Mouse (Mus musculus) left cerebral cortex, postnatal 10 days (tissue): ENCODE data around the gene Zfp180. TPM values are rescaled to one million over a fixed set of nuclear protein-coding genes. Genes with fewer than 3 reads are reported as not detected.
A peak's percentile ranks its signal among the peaks of the same experiment; 100 is the strongest.
"Not testable (repeated sequence)": the region's sequence is repeated elsewhere in the genome, so short reads cannot be mapped to it uniquely, and the experiment has no call there.

ENCODE experiments used
- DNase-seq, 2 experiments: peaks; one replicate each; pipeline ENCODE4 v3.0.0; 2021 to 2022; ENCODE audit warnings: low spot score in 2 of 2, mixed read lengths in 1 of 2; ENCODE audit errors: extremely low spot score in 1 of 2
- intact Hi-C: fragments of 180-260 bp; cut with DNase I; formaldehyde crosslinking; loops from one replicate; pipeline ENCODE4 v1.15.1; 2025
- total RNA-seq, 2 experiments: library from RNA; stranded (reverse); gene quantifications; 2 replicates each; pipeline ENCODE4 v1.2.3; 2021

Gene Zfp180
- total RNA-seq, result 10 to 100 TPM; 30.3 to 31.3 TPM

DNA sequence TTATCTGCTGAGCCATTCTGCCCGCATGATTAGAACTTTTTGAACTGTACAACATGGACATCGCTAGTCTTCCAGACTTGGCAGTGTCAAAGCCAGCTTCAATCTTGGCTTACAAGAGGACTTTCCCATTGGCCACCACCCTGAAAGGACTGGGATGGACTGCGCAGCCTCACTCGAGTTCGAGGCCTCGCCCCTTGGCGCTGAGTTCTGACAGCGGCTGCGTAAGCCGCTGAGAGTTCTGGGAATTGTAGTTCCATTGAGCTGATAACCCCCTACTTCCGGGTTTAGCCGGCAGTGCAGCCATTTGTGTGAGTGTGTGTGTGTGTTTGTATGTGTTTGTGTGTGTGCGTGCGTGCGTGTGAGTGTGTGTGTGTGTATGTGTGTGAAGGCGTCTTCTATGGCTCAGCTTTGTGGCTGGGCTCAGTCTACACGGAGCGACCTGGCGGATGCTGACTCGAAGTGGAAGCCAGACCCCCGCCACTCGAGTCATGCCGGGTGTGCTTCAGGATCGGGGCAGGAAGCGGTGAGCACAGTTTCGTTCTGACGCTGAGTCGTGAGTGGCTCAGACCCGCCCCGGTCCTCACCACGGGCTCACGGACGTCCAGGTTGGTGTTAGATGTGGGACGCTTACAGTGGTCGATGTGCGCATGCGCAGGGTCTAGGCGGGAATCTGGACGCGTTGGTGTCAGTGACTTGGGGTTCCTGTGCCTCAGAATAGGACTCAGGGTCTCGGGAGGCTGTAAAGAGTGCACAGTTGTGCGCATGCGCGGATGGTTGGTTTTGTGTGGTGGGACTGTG is at the start of gene Zfp180:
TSS of gene Zfp180 (plus strand) at position 291 of the 798 bp plus-strand sequence.
- peak; percentile 96 to 97 for DNase-seq
- intact Hi-C loops, result no loop called here

DNA sequence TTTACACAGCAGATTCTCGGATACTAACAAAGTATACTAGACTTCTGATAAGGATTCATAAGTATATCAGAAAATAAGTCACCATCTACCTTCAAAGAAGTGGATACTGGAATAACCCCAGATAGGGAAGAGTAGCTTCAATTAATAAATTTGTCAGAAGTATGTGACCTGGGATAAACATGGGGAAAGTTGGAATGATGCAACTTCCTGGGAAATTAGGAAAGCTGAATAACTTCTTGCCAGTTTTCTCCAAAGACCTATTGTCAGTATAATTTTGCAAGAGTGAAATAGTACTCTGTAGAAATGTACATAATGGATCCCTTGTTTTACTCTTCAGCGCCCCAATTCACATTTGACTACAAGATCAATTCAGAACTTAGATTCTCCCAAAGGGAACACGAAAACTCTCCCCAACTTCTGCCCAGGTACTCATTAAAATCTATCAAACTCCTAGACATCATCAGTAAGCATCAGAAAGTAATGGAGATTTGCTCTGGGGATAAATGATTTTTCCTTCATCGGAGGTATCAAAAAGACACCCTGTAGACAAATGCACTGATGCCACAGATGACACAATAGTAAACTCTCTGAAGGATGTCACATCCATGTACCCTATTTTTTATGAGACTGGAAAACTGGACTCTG is 28.9 kb upstream of the Zfp180 start, which contains the start of gene Vmn1r183:
TSS of gene Vmn1r183 (plus strand) at position 595 of the 645 bp plus-strand sequence.
- intact Hi-C loops, result no loop called here
- no peak for DNase-seq

DNA sequence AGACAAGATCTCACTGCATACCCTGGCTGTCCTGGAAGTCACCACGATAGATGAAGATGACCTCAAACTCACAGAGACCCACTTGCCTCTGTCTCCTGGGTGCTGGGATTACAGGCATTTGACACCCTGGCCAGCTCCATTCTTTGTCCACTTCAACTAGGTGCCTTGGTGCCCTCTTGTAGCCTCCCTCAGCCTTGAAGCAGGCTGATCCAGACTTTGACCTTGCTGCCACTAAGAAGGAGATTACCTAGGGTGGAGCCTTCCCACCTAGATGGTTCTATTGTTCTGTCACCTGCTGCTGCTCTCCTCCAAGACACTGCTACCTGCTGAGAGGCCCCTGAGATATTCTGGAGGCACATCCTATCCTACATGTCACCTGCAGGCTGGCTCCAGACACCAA is 7.3 kb upstream of the Zfp180 start:
- intact Hi-C loops, DNase-seq: not testable (repeated sequence)

DNA sequence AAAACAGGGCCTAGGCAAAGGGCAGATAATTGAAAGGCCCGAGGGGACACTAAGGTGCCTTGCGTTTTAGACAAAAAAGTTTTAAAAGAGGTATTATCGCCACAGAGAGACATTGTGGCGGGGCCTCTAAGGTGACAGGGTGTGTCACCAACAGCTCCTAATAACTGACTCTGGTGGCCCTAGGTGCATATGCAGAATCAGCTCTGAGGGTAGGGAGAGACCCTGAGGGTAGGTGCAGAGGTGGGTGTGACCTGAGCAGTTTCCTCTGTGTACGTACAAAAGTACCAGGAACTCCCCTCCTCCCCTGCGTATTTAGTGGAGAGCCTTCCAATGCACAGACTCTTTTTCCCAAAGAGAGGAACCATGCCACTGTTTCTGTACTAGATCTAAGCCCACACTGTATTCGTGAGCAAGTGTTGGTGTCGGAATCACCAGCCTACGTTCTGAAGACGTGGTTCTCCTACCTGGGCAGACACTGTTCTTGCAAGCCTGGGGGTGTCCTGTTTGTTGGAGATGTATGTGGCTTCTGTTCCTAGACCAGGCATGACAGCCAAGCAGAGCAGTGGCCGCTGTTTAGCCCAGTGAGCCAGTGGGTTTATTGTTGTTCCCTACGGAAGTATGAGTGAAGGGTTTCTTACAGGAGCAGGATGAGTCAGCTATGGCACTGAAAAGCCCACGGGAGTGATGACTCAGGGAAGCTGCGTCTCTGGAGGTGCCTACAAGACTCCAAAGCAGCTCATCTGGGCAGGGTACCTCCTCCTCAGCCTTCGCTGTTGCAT is 922 bp downstream of the Zfp180 start:
- no peak for DNase-seq
- intact Hi-C loops, result no loop called here

DNA sequence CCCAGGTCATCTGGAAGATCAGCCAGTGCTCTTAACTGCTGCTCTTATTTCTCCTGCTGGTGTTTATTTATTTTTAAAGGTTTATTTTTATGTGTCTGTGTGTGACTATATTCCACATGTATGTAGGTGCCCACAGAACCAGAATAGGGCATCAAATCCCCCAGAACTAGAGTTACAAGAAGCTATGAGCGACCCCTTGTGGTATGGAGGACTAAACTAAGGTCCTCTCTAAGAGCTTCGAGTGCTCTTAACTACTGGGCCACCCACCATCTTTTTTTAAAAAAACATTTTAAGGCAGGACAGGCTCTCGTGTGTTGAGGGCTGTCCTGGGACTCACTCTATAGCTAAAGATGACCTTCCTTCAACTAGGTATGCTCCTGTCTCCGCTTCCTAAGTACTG is 5.1 kb downstream of the Zfp180 start:
- intact Hi-C loops, result no loop called here
- no peak for DNase-seq

DNA sequence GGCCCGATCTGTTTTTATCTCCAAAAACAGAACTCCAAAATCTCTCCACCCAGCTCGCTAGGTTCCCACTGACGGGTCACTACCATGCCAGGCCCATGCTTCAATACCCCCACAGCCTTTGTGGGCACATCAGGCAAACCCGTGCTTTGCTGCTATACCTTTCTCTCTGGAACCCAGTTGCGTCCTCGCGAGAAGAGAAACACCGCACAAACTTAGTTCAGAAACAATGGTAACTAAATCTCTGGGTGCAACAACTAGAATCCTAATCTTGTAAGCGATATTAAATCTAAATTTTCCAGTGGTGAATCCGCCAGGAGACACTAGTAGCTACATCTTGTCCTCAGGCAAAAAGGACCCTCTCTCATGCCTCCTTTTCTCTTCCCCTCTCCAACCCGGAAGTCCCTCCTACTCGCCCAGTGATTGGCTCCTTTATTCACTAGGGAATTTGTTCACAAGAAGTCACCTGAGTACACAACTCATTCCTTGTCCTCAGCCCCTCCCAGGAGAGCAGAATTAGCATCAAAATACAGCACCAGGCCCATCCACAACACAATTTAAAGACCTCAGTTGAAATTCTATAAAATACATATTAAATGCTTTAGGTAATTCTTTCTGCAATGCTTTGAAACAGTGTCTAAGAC is 5.9 kb downstream of the Zfp180 start:
- DNase-seq, result no peak
- intact Hi-C loops, result no loop called here

DNA sequence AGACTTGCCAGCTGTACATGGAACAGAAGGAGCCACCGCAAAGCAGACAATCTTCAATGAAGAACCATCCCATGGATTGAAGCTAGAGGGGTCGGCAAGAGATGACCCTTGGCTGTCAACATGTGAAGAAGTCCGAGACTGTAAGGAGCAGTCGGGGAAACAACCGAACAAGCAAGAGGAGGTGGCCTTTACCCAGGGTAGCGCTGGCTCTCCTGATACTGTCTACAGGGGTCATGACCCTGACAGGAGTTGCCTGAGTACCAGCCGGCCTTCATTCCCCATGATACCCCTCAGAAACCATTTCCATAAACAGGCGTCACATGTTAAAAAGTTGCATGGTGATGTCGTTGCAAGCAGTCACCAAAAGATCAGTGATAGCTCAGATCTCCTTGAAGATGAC is 22.7 kb downstream of the Zfp180 start:
- intact Hi-C loops, result no loop called here

DNA sequence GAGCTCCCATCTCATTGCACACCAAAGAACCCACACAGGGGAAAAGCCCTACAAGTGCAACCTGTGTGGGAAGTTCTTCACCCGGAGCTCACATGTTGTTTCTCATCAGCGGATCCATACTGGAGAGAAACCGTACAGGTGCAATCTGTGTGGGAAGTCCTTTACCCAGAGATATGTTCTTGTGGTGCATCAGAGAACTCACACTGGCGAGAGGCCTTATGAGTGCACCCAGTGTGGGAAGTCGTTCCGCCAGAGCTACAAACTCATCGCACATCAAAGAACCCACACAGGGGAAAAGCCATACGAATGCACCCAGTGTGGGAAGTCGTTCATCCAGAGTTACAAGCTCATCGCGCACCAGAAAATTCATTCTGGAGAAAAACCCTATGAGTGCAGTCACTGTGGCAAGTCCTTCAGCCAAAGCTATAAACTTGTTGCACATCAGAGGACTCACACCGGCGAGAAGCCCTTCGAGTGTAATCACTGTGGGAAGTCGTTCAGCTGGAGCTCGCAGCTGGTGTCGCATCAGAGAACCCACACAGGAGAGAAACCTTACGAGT is 23.5 kb downstream of the Zfp180 start:
- intact Hi-C loops, result no loop called here
- no peak for DNase-seq

More for the DNA sequence above, 22.7 kb downstream of the Zfp180 start:
- DNase-seq, result no peak

DNA sequence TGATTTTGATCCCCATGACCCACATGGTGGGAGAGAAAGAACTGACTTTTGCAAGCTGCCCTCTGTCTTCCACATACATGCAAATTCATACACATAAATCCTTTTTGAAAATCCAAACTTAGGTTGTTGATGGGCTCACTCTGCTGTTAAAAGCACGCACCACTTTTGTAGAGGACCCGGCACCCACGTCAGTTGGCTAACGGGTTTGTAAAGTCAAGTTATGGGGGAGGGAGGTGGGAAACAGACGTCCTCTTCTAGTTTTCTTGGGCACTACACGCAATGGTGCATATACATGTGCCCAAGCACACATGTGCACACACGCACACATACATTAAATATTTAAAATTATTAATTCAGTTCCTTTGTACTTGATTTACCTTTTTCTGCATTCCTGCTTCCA is 29.1 kb downstream of the Zfp180 start:
- intact Hi-C loops, result no loop called here
- no peak for DNase-seq

DNA sequence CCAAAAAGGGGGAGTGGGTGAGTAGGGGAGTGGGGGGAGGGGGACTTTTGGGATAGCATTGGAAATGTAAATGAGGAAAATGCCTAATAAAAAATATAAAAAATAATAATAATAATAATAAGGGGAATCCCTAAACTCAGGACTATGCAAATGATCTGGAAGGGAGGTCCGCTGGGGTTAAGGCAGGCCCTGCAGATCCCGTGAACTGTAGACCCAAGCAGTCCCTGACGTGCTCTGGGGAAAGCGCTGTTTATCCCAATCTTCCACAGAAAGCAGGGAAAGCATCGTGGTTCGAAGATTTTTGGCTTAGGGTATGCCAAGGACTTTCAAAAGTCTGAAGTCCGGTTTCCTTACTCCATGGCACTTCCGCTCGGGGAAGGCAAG is 30.0 kb downstream of the Zfp180 start:
- DNase-seq, result no peak
- intact Hi-C loops, result no loop called here

DNA sequence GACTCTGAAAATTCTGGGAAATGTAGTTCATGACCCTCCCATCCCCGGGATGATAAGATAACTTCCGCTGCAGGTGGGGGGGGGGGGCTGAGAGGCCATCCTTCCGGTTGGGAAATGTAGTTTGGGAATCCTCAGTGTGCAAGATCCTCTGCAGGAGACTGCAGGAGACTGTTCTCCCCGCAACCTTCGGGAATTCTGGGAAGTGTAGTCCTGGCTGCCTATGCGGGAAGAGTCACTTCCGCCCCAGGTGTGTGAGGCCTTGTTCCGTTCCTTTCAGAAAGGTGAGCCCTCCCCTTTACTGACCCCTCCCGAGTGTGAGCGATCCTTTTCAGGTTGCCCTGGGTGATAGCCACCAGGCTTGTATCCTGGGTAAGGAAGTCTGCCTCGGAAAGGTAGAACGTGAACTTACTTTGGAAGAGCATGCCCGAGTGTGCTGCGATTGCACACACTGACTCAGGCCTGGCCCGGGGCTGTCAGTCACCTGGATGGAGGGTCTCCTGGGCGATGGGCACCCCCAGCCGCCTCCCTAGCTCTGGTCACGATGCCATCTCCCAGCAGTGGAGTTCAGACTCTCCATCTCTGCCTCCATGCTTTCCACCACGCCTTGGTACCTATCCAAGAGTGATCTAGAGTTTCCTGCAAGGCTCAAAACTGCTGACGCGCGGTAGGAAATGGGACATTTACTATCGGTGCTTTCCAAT is 30.6 kb downstream of the Zfp180 start, which contains the start of gene Zfp112:
TSS of gene Zfp112 (plus strand) at position 159 of the 701 bp plus-strand sequence.
- intact Hi-C loops, result no loop called here
- DNase-seq, result peak; percentile 81 to 83

DNA sequence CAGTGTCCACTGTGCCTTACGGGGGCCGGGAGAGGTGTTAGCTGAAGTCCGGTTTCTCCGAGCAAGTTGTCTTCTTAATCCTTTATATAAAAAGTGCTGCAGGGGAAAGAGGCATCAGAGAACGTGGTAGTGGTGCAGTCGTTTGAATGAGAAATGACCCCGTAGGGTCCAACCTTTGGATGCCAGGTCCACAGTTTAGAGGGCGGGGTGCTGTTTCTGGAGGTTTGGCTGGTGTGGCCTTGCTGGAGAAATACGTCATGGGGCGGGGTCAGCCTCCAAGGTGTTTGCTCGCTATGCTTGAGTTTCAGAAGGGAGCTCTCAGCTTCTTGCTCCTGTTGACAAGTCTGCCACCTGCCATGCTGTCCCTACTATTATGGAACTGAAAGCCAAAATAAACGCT is 31.3 kb downstream of the Zfp180 start:
- peak in 1 of 2 experiments; percentile 66 for DNase-seq
- intact Hi-C loops, result no loop called here

DNA sequence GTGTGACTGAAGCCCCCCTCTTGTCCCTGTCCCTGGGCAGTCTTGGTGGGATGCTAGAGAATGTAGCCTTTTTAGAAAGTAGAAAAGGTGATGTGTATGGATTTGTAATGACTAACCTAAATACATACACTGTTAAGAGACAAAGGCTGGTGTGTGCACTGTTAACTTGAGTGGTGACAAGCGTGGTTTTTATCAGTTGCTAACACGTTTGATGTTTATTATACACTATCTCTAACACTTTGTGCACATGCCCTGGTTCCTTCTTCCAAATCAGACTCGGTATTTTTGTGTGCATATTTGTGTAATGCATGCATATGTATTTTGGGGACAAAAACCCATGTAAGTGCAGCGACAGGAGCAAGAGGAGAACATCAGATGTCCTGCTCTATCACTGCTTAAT is 34.9 kb downstream of the Zfp180 start:
- no peak for DNase-seq
- intact Hi-C loops, result no loop called here

DNA sequence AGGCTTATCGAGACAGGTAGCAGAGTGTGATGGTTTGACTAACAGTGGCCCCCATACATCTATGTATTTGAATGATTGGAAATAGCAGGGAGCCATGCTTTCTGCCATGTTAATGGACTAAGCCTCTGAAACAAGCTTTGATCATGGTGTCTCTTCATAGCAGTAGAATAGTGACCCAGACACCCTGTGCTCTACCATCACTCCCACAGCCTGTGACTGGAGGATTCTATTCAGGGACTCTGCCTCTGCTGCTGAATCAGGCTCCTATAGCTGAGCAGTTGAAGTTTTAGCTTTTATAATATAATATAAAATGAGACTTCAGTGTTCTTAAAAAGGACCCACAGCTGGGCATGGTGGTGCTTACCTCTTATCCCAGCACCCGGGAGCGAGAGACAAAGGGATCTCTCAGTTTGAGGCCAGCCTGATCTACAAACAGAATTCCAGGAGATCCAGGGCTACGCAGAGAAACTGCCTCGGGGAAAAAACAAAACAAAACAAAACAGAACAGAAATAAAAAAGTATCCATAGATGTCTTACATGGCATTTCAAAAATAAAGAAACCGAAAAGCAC is 51.8 kb downstream of the Zfp180 start:
- DNase-seq, result no peak

DNA sequence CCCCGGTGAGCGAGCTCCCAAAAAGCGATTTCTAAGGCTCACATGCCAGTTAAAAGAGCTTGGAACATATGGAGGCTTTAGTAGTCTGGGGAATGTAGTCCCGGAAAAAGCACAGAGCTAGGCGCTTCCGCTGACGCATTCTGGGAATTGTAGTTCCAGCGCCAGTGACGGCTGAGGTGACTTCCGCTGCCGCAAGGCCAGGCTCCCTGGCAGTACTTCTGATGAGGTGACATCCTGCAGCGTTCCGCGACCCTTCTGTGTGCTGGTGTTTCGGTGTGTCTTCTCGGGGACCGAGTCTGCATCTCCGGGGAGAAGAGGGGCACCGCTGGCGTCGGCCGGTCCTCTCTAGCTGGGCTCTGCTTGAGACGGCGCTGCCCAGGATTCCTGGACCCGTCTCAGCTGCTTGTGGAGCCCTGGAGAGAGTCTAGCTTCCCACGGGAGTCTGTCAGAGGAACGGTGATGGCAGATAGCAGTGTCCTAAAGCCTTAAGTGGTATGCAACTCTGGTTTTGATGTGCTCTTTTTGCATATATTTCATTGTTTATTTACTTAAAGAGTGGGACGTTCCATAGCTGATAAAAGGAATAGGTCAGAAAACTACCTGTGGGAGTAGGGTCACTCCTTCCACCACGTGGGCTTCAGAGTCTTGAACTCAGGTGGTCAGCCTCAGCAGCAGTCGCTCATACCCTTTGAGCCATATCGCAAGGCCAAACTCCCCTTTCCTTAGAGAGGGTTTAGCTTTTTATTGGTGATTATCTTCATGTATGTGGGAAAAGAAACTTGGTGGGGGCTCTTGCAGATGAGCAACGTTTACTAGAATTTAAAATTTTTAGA is 52.5 kb downstream of the Zfp180 start, which contains the start of gene Zfp235:
TSS of gene Zfp235 (plus strand) at position 174 of the 833 bp plus-strand sequence.
- DNase-seq, result peak; percentile 88 to 89
- intact Hi-C loops, result loop anchor here (10.0 kb wide), 1 partner anchor 121 kb away; the partner anchor contains the start of gene Zfp108

More for the DNA sequence above, 51.8 kb downstream of the Zfp180 start:
- intact Hi-C loops, result loop anchor here (10.0 kb wide), 1 partner anchor 121 kb away; the partner anchor contains the start of gene Zfp108

DNA sequence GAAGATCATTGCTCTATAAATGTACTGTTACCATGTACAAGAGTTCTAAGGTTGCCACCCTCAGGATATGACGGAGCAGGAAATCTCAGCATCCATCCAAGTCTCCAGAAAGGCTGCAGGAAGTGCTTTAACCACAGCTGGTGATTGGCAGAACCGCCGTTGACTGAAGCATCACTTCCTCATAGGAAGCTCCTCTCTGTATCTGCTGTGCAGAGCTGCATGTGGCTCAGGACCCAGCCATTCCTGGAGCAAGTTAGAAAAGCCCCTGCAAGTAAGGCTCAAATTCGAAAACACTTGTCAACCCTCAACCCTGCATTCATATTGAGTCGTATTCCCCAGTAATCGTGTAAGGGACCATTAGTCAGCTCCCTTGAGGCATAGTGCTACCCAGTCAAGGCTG is 60.8 kb downstream of the Zfp180 start:
- no peak for DNase-seq
- intact Hi-C loops, result no loop called here

DNA sequence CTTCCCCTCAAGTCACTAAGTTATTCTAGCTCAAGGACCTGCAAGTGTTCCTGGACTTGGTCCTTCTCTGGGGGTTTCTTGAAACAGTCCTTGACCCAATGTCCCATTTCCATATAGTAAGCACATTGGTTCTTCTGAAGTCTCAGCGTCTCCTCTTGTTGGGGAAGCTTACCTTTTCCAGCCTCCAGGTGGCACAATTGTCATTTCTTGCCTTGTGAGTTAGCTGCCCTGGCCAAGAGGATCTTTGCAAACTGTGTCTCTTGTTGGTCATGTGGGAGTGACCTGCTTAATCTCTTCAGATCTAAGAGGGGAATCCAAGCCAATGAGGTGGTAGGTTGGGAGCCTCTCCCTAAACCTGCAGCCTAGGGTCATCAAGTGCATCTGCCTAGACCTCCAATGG is 71.5 kb downstream of the Zfp180 start:
- intact Hi-C loops, result no loop called here
- no peak for DNase-seq
